Mouse (Mus musculus) kidney, adult 2 months (tissue): Measurements from ENCODE around the gene Dync1li2. TPM values are rescaled to one million over a fixed set of nuclear protein-coding genes. Genes with fewer than 3 reads are reported as not detected.
A peak's percentile ranks its signal among the peaks of the same experiment; 100 is the strongest.

Experiments used
- DNase-seq: peaks from one replicate; pipeline ENCODE4 v3.0.0; 2021
- H3K27ac ChIP-seq: fragments of 200-500 bp; 2 replicates; pipeline ENCODE4 v1.5.1; 2012; ENCODE audit warnings: low read depth, low read length, control low read depth, inconsistent platforms; ENCODE audit not compliant: insufficient read depth
- H3K27me3 ChIP-seq: fragments of 200-500 bp; replicated peaks from 2 replicates; pipeline ENCODE4 v1.6.1; 2012; ENCODE audit warnings: mild to moderate bottlenecking, moderate library complexity, low read length, inconsistent platforms; ENCODE audit not compliant: control insufficient read depth, insufficient read depth
- H3K36me3 ChIP-seq: fragments of 200-500 bp; 2 replicates; pipeline ENCODE4 v1.6.1; 2012; ENCODE audit warnings: mild to moderate bottlenecking, moderate library complexity, low read length, inconsistent platforms; ENCODE audit not compliant: control insufficient read depth, insufficient read depth
- H3K4me1 ChIP-seq: fragments of 200-500 bp; 2 replicates; pipeline ENCODE4 v1.6.1; 2011; ENCODE audit warnings: low read length; ENCODE audit not compliant: control insufficient read depth, insufficient read depth
- H3K4me3 ChIP-seq: fragments of 200-500 bp; 2 replicates; pipeline ENCODE4 v1.5.1; 2011; ENCODE audit warnings: mild to moderate bottlenecking, low read depth, low read length, control low read depth; ENCODE audit not compliant: insufficient read depth
- CTCF ChIP-seq: fragments of 200-500 bp; conservative IDR thresholded peaks from 2 replicates; pipeline ENCODE4 v1.5.1; 2011; ENCODE audit warnings: low read depth, mild to moderate bottlenecking, control low read depth, low read length, moderate library complexity, mixed read lengths; ENCODE audit not compliant: insufficient read depth, insufficient read length
- POLR2A ChIP-seq: fragments of 200-500 bp; IDR thresholded peaks from one replicate; pipeline ENCODE4 v1.6.1; 2011; ENCODE audit warnings: low read depth, low read length, control low read depth
- WGBS: fragments of 180-500 bp; shearing (Covaris S2); methylation state at CpG from one replicate; pipeline ENCODE4 v1.1.7; 2018; 5-methylcytosine and 5-hydroxymethylcytosine counted together
- polyA plus RNA-seq: library from polyadenylated mRNA; depleted of rRNA; stranded (reverse); fragments of >200 nt; gene quantifications from 2 replicates; pipeline ENCODE4 v1.2.3, GENCODE M21; 2012; rRNA removed

Gene Dync1li2
- polyA plus RNA-seq: 14.7 and 20.3 TPM in 2 replicates

GRCm38 (mm10) chr8:104442299-104443124 lies at the start of gene Dync1li2:
Gene Dync1li2 (minus strand): TSS chr8:104443047.
- under 1% methylated on average over 75 of the region's 75 CpGs for WGBS
- no peaks in the 10 kb centered on the region for H3K27me3 ChIP-seq
- H3K4me3 ChIP-seq: peak within 1 kb of the TSS; percentile 94
- peak; percentile 94 for DNase-seq
- peaks cover 8% of the 10 kb centered on the region for H3K4me1 ChIP-seq
- H3K36me3 ChIP-seq: no peaks in the 10 kb centered on the region; the same call in 1 of the 2 replicates
- peak within 1 kb of the TSS; percentile 100 for H3K27ac ChIP-seq
- TF ChIP-seq CTCF (peak; percentile 86), POLR2A (no peak)

DNA sequence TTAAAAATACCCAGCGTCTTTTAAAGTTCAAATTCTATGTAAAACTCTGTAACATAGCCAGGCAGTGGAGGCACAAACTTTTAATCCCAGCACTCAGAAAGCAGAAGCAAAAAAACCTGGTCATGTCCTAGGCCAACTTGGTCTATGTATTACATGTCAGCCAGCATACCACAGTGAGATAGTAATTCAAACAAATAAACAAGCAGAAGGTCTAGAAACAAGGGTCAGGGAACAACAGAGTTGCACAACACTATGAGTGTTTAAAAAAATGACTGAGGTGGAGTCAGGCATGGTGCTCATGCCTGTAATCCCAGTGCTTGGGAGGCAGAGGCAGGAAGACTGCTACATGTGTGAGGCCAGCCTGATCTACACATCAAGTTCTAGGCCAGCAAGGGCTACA lies 36.2 kb upstream of the Dync1li2 start:
- Histone ChIP-seq H3K4me3 (no peak overlapping the region), H3K27me3 (no peaks in the 10 kb centered on the region; the same call in 1 of the 2 replicates), H3K4me1 (no peaks in the 10 kb centered on the region), H3K36me3 (no peaks in the 10 kb centered on the region), H3K27ac (no peak overlapping the region)
- TF ChIP-seq CTCF (no peak), POLR2A (no peak)
- DNase-seq: no peak
- 66% methylated on average over 1 of the region's 1 CpGs for WGBS

GRCm38 (mm10) chr8:104472465-104472864 lies 29.6 kb upstream of the Dync1li2 start:
- no peak overlapping the region for H3K4me3 ChIP-seq
- no peaks in the 10 kb centered on the region for H3K27me3 ChIP-seq
- TF ChIP-seq CTCF (no peak), POLR2A (no peak)
- 77% methylated on average over 3 of the region's 3 CpGs for WGBS
- H3K4me1 ChIP-seq: no peaks in the 10 kb centered on the region
- H3K27ac ChIP-seq: no peak overlapping the region
- H3K36me3 ChIP-seq: no peaks in the 10 kb centered on the region
- no peak for DNase-seq

GRCm38 (mm10) chr8:104467463-104467862 lies 24.6 kb upstream of the Dync1li2 start:
- Histone ChIP-seq H3K27ac (no peak overlapping the region), H3K4me1 (no peaks in the 10 kb centered on the region), H3K27me3 (no peaks in the 10 kb centered on the region), H3K4me3 (no peak overlapping the region), H3K36me3 (no peaks in the 10 kb centered on the region)
- no peak for TF ChIP-seq CTCF
- no peak for TF ChIP-seq POLR2A
- DNase-seq: no peak
- WGBS: 77% methylated on average over 2 of the region's 2 CpGs

DNA sequence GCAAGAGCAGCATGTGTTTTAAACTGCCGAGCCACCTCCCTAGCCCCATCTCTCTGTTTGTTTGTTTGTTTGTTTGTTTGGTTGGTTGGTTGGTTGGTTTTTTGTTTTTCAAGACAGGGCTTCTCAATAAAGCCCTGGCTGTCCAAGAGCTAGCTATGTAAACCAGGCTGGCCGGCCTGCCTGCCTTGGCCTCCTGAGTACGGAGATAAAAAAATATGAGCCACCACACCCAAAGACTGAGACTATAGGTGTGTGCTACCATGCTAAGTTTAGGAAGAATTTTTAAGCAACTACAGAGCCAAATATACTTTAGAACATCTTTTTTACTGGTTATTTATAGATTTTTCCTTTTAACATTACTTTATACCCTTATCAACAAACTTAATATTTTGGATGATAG lies 9.3 kb upstream of the Dync1li2 start:
- H3K4me1 ChIP-seq: no peaks in the 10 kb centered on the region
- H3K36me3 ChIP-seq: no peaks in the 10 kb centered on the region
- H3K4me3 ChIP-seq: no peak overlapping the region
- no peak for DNase-seq
- TF ChIP-seq CTCF: no peak
- TF ChIP-seq POLR2A: no peak
- H3K27ac ChIP-seq: no peak overlapping the region
- 87% methylated on average over 3 of the region's 3 CpGs for WGBS
- H3K27me3 ChIP-seq: no peaks in the 10 kb centered on the region

GRCm38 (mm10) chr8:104448796-104449195 lies 5.9 kb upstream of the Dync1li2 start:
- Histone ChIP-seq H3K4me1 (no peaks in the 10 kb centered on the region), H3K36me3 (no peaks in the 10 kb centered on the region), H3K4me3 (no peak overlapping the region), H3K27me3 (no peaks in the 10 kb centered on the region), H3K27ac (no peak overlapping the region)
- no peak for DNase-seq
- TF ChIP-seq POLR2A (no peak), CTCF (no peak)
- WGBS: 80% methylated on average over 3 of the region's 3 CpGs

DNA sequence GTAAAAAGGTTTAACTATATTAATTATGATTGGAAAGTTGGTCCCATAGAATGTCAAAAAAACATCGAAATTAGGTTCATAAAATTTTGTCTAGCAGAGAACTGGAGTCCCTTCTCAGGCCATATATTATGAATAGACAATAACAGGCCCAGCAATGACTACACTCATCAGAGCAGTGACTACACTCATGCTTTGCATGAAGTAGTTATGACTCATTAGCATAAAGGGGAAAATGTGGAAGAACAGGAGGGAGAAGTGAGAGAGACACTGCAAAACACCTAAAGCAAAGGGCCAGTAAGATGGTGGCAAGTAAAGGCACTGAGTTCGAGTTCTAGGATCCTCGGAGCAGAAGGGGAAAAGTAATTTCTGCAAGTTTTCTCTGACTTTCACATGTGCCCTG lies 3.2 kb upstream of the Dync1li2 start:
- peaks cover 8% of the 10 kb centered on the region for H3K4me1 ChIP-seq
- WGBS: 85% methylated on average over 3 of the region's 3 CpGs

More for the DNA sequence above, 3.2 kb upstream of the Dync1li2 start:
- DNase-seq: no peak
- Histone ChIP-seq H3K27ac (no peak overlapping the region), H3K27me3 (no peaks in the 10 kb centered on the region), H3K36me3 (no peaks in the 10 kb centered on the region), H3K4me3 (no peak overlapping the region)
- TF ChIP-seq POLR2A (no peak), CTCF (no peak)
